Mouse (Mus musculus) kidney, embryonic 15.5 days (tissue): ENCODE results near the gene 4930467E23Rik. TPM values are rescaled to one million over a fixed set of nuclear protein-coding genes. Genes with fewer than 3 reads are reported as not detected.

Experiments used
- polyA plus RNA-seq: library from polyadenylated mRNA; unstranded; fragments of >200 nt; fragmentation: Nextera tagmentation; extraction: Ambion mirVana; gene quantifications from 2 replicates; pipeline ENCODE4 v1.2.1, GENCODE M21; 2015

4930467E23Rik gene
- polyA plus RNA-seq, 1 experiment from 2014 or later, result 0.06 TPM

Other genes with a start within 250 kb of the 4930467E23Rik start
- gene Defb7, start 234.5 kb upstream of the 4930467E23Rik start, polyA plus RNA-seq, result not detected in 2 replicates
- gene Gm31371, start 173.8 kb downstream of the 4930467E23Rik start, polyA plus RNA-seq, result not detected in 2 replicates